In the genomic region with DNA sequence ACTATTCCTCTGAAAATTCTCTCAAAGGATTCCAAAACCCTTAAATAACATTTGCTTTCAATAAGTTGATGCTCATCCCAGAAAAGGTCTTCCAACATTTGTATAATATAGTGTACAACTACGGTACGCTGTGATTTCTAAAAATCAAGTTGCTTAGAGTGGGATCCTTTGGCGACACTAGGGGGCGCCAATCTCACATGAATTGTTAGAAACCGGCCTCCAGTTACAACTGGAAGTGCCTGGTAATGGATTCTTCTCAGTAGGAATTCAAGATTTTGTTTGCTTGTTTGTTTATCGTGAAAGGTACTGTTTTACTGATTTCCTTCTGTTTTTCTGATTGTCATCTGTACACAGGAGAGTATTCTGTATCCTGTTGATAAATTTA, we compare ENCODE assay signal across 9 mouse cellular contexts. TPM values are rescaled to one million over a fixed set of nuclear protein-coding genes. Genes with fewer than 3 reads are reported as not detected.
DNase-seq lines count a peak whose midpoint lies in the region; ATAC-seq and TF ChIP-seq lines count a peak whose summit lies in the region.
"Had no signal": no experiment of that assay in that cellular context is flagged by ENCODE, and none has a peak within 500 bp of the region (broad histone marks: within the 10 kb centered on the region; RNA-seq: fewer than 3 reads in every experiment).

No protein-coding gene starts in this region.

- H3K79me2 ChIP-seq in CH12.LX (replicated peaks; ENCODE audit: control insufficient read depth, extremely low read depth, insufficient read depth, poor library complexity, severe bottlenecking): no peaks in the 10 kb centered on the region

- in situ Hi-C loops in CH12.LX (cut with MboI; ENCODE audit: low pct_ligation_motif_present, low pct_unique_long_range_greater_than_20kb, low sequenced_read_pairs): loop anchor here (5.0 to 25.0 kb wide), 3 partner anchors 56 to 759 kb away; a partner anchor contains a TSS

- no peaks in the 10 kb centered on the region for H3K27me3 ChIP-seq in CH12.LX (replicated peaks)
- H3K27me3 ChIP-seq in heart, embryonic 10.5 days (ENCODE audit: insufficient read depth, poor library complexity, severe bottlenecking): no peaks in the 10 kb centered on the region
- H3K27me3 ChIP-seq in liver, embryonic 14.5 days (ENCODE audit: control insufficient read depth, insufficient read depth, low read length): no peaks in the 10 kb centered on the region
- no peaks in the 10 kb centered on the region for H3K27me3 ChIP-seq in neural tube, embryonic 15.5 days (replicated peaks)
- H3K27me3 ChIP-seq: heart, embryonic 15.5 days had no signal

- no peak overlapping the region for H3K27ac ChIP-seq in CH12.LX (ENCODE audit: insufficient read depth, low read depth)
- H3K27ac ChIP-seq in heart, embryonic 10.5 days: no peak overlapping the region
- no peak overlapping the region for H3K27ac ChIP-seq in liver, embryonic 14.5 days
- no peak overlapping the region for H3K27ac ChIP-seq in neural tube, embryonic 15.5 days (replicated peaks)
- H3K27ac ChIP-seq: heart, embryonic 15.5 days had no signal

- H3K9ac ChIP-seq in CH12.LX (ENCODE audit: insufficient read depth, low read depth): no peak overlapping the region; the same call in 1 of the 2 replicates
- no peak overlapping the region for H3K9ac ChIP-seq in liver, embryonic 14.5 days (replicated peaks)
- H3K9ac ChIP-seq in neural tube, embryonic 15.5 days (replicated peaks): no peak overlapping the region
- H3K9ac ChIP-seq: heart, embryonic 15.5 days had no signal

- dilution Hi-C loops in CH12.LX (cut with MboI; ENCODE audit: extremely low pct_ligation_motif_present, extremely low pct_unique_long_range_greater_than_20kb, low sequenced_read_pairs): no loop called here

- peak; percentile 100 for TF ChIP-seq RAD21 in CH12.LX (IDR thresholded peaks at IDR 0.05; ENCODE audit: low read depth, low read length)

- 17% methylated on average over 6 of the region's 6 CpGs for WGBS in heart, embryonic 10.5 days
- WGBS in liver, embryonic 14.5 days (ENCODE audit: insufficient replicate concordance): 16% methylated on average over 6 of the region's 6 CpGs
- WGBS in neural tube, embryonic 15.5 days: 8% methylated on average over 6 of the region's 6 CpGs

- no peak for ATAC-seq in liver, embryonic 14.5 days (ENCODE audit: insufficient read depth)
- peak; percentile 74; the same call in 1 of the 2 replicates for ATAC-seq in neural tube, embryonic 15.5 days (ENCODE audit: low FRiP score)

- TF ChIP-seq CTCF in CH12.LX (conservative IDR thresholded peaks at IDR 0.05 in 1 of 2, IDR thresholded peaks at IDR 0.05 in 1 of 2; ENCODE audit: low read depth in 2 of 2, low read length in 2 of 2): peak; percentile 85 to 97
- TF ChIP-seq CTCF in liver, embryonic 14.5 days (IDR thresholded peaks at IDR 0.05; ENCODE audit: low read depth): peak; percentile 67

- no peak for TF ChIP-seq POLR2A in CH12.LX (IDR thresholded peaks at IDR 0.05; ENCODE audit: low read depth, low read length)

- H3K36me3 ChIP-seq in CH12.LX (replicated peaks in 1 of 2; ENCODE audit: control insufficient read depth in 1 of 2, insufficient read depth in 1 of 2, low read length in 1 of 2): no peaks in the 10 kb centered on the region
- no peaks in the 10 kb centered on the region for H3K36me3 ChIP-seq in heart, embryonic 10.5 days
- no peaks in the 10 kb centered on the region for H3K36me3 ChIP-seq in liver, embryonic 14.5 days (replicated peaks; ENCODE audit: control insufficient read depth, insufficient read depth, low read depth)
- no peaks in the 10 kb centered on the region for H3K36me3 ChIP-seq in neural tube, embryonic 15.5 days
- H3K36me3 ChIP-seq: heart, embryonic 15.5 days had no signal

- peak; percentile 85 for DNase-seq in CH12.LX (ENCODE audit: extremely low read depth)
- DNase-seq in adrenal gland, adult 2 months: peak; percentile 64
- DNase-seq in embryo, embryonic 10.5 days (ENCODE audit: low spot score): peak; percentile 90
- DNase-seq in heart, embryonic 10.5 days (ENCODE audit: low spot score): peak; percentile 79
- DNase-seq in kidney, postnatal 10 days: peak; percentile 87
- DNase-seq in liver, embryonic 14.5 days (ENCODE audit: low read depth in 3 of 3, low spot score in 3 of 3): peak; percentile 30 to 31 (median 31)
- DNase-seq in urinary bladder, adult 2 months (ENCODE audit: low spot score): peak; percentile 26

- H3K4me2 ChIP-seq in CH12.LX (ENCODE audit: insufficient read depth, low read depth, poor library complexity, severe bottlenecking): no peak overlapping the region
- no peak overlapping the region for H3K4me2 ChIP-seq in liver, embryonic 14.5 days (ENCODE audit: low read depth)
- H3K4me2 ChIP-seq in neural tube, embryonic 15.5 days: no peak overlapping the region
- H3K4me2 ChIP-seq: heart, embryonic 15.5 days had no signal

- H3K9me3 ChIP-seq in CH12.LX (replicated peaks; ENCODE audit: low read length): no peaks in the 10 kb centered on the region
- H3K9me3 ChIP-seq in heart, embryonic 10.5 days: no peaks in the 10 kb centered on the region
- H3K9me3 ChIP-seq in liver, embryonic 14.5 days (ENCODE audit: control insufficient read depth, low read length): no peaks in the 10 kb centered on the region
- H3K9me3 ChIP-seq in neural tube, embryonic 15.5 days (replicated peaks): no peaks in the 10 kb centered on the region
- H3K9me3 ChIP-seq: heart, embryonic 15.5 days had no signal

- TF ChIP-seq EP300 in CH12.LX (IDR thresholded peaks at IDR 0.05; ENCODE audit: low read length): no peak
- TF ChIP-seq EP300 in liver, embryonic 14.5 days (IDR thresholded peaks at IDR 0.05; ENCODE audit: low read depth): no peak

- peak overlapping the region in 1 of 3 experiments; percentile 27 for H3K4me3 ChIP-seq in CH12.LX (replicated peaks in 1 of 3; ENCODE audit: low read depth in 2 of 3, low read length in 2 of 3, poor library complexity in 1 of 3)
- no peak overlapping the region for H3K4me3 ChIP-seq in heart, embryonic 10.5 days
- no peak overlapping the region for H3K4me3 ChIP-seq in liver, embryonic 14.5 days (ENCODE audit: insufficient read depth in 1 of 2, low read depth in 2 of 2, low read length in 2 of 2)
- H3K4me3 ChIP-seq in neural tube, embryonic 15.5 days (replicated peaks): no peak overlapping the region
- H3K4me3 ChIP-seq: heart, embryonic 15.5 days had no signal

- peaks cover 0 to 2% of the 10 kb centered on the region in 2 experiments; a peak in 2 of 4 replicates for H3K4me1 ChIP-seq in CH12.LX (ENCODE audit: control insufficient read depth in 1 of 2, insufficient read depth in 2 of 2)
- no peaks in the 10 kb centered on the region for H3K4me1 ChIP-seq in heart, embryonic 10.5 days
- no peaks in the 10 kb centered on the region for H3K4me1 ChIP-seq in liver, embryonic 14.5 days (replicated peaks; ENCODE audit: control insufficient read depth in 2 of 2, insufficient read depth in 2 of 2, low read length in 1 of 2)
- H3K4me1 ChIP-seq in neural tube, embryonic 15.5 days: peaks cover 7% of the 10 kb centered on the region
- H3K4me1 ChIP-seq: heart, embryonic 15.5 days had no signal

TF ChIP-seq in CH12.LX, 34 proteins besides CTCF, POLR2A, EP300 and RAD21 (continues in another document):
- peak; percentile 91 for TF ChIP-seq SMC3 (IDR thresholded peaks at IDR 0.05; ENCODE audit: low read depth, low read length)
- TF ChIP-seq ZC3H11A (IDR thresholded peaks at IDR 0.05; ENCODE audit: low read depth, low read length): peak; percentile 88
- no peak for TF ChIP-seq CHD1 (IDR thresholded peaks at IDR 0.05; ENCODE audit: low read depth, low read length)
- 0 out of 2 replicates have a peak, but pooled peaks have one; percentile 30 for TF ChIP-seq IRF4 (IDR thresholded peaks at IDR 0.05; ENCODE audit: low read depth, low read length)
- no peak for TF ChIP-seq ELF1 (IDR thresholded peaks at IDR 0.05; ENCODE audit: low read depth, low read length)
- 0 out of 2 replicates have a peak, but pooled peaks have one; percentile 19 for TF ChIP-seq TCF12 (IDR thresholded peaks at IDR 0.05; ENCODE audit: low read depth, low read length)
- peak; percentile 13; the same call in 1 of the 2 replicates for TF ChIP-seq JUND (conservative IDR thresholded peaks at IDR 0.05; ENCODE audit: low read depth, low read length)
- TF ChIP-seq PAX5 (IDR thresholded peaks at IDR 0.05; ENCODE audit: low read length): no peak

RNA-seq across cellular contexts. Expression of a gene that starts 13.7 kb away (rescaled TPM):
- total RNA-seq in CH12.LX (2012; rRNA removed): not detected in 2 replicates
- not detected in 2 replicates for total RNA-seq in CH12.LX (2014; rRNA removed)
- polyA plus RNA-seq in CH12.LX (2012; ENCODE audit: insufficient read length, low read depth): not detected in 2 replicates
- total RNA-seq in adrenal gland, adult 2 months (2021): not detected
- polyA plus RNA-seq in adrenal gland, adult 2 months (2012; rRNA removed): not detected in 2 replicates
- polyA plus RNA-seq in heart, embryonic 10.5 days (2016; fragmentation: Nextera tagmentation; extraction: Ambion mirVana): not detected in 2 replicates
- not detected in 2 replicates for polyA plus RNA-seq in liver, embryonic 14.5 days (2012; rRNA removed)
- polyA plus RNA-seq in liver, embryonic 14.5 days (2014; fragmentation: Nextera tagmentation; extraction: Ambion mirVana): not detected in 2 replicates
- polyA plus RNA-seq in neural tube, embryonic 15.5 days (2015; fragmentation: Nextera tagmentation; extraction: Ambion mirVana): not detected in 2 replicates
- polyA plus RNA-seq in urinary bladder, adult 2 months (2012; rRNA removed): not detected in 2 replicates
- polyA plus RNA-seq: heart, embryonic 15.5 days had no signal

RNA-seq across cellular contexts. Expression of a gene that starts 50.7 kb away (rescaled TPM):
- total RNA-seq in CH12.LX (2012; rRNA removed) (53.6 and 59.0 TPM in 2 replicates), CH12.LX (2014; rRNA removed) (43.2 and 47.3 TPM in 2 replicates)
- polyA plus RNA-seq in CH12.LX (2012; ENCODE audit: insufficient read length, low read depth): 90.7 and 102 TPM in 2 replicates
- 10 to 100 TPM; 18.9 to 24.9 TPM for total RNA-seq in adrenal gland, adult 2 months (2021)
- polyA plus RNA-seq in adrenal gland, adult 2 months (2012; rRNA removed): 2.3 and 4.5 TPM in 2 replicates
- 35.8 and 40.0 TPM in 2 replicates for polyA plus RNA-seq in heart, embryonic 10.5 days (2016; fragmentation: Nextera tagmentation; extraction: Ambion mirVana)
- 3.9 and 7.6 TPM in 2 replicates for polyA plus RNA-seq in liver, embryonic 14.5 days (2012; rRNA removed)
- 15.3 and 15.8 TPM in 2 replicates for polyA plus RNA-seq in liver, embryonic 14.5 days (2014; fragmentation: Nextera tagmentation; extraction: Ambion mirVana)
- polyA plus RNA-seq in neural tube, embryonic 15.5 days (2015; fragmentation: Nextera tagmentation; extraction: Ambion mirVana): 15.4 and 19.9 TPM in 2 replicates
- 17.1 and 21.9 TPM in 2 replicates for polyA plus RNA-seq in urinary bladder, adult 2 months (2012; rRNA removed)

RNA-seq across cellular contexts. Expression of a gene that starts 57.1 kb away (rescaled TPM):
- total RNA-seq in CH12.LX (2012; rRNA removed): not detected in 2 replicates
- total RNA-seq in CH12.LX (2014; rRNA removed): not detected in 2 replicates
- polyA plus RNA-seq in CH12.LX (2012; ENCODE audit: insufficient read length, low read depth): not detected in 2 replicates
- total RNA-seq in adrenal gland, adult 2 months (2021): not detected
- polyA plus RNA-seq in adrenal gland, adult 2 months (2012; rRNA removed): not detected in 2 replicates
- not detected in 2 replicates for polyA plus RNA-seq in heart, embryonic 10.5 days (2016; fragmentation: Nextera tagmentation; extraction: Ambion mirVana)
- polyA plus RNA-seq in liver, embryonic 14.5 days (2012; rRNA removed): not detected in 2 replicates
- not detected in 2 replicates for polyA plus RNA-seq in liver, embryonic 14.5 days (2014; fragmentation: Nextera tagmentation; extraction: Ambion mirVana)
- not detected in 2 replicates for polyA plus RNA-seq in neural tube, embryonic 15.5 days (2015; fragmentation: Nextera tagmentation; extraction: Ambion mirVana)
- polyA plus RNA-seq in urinary bladder, adult 2 months (2012; rRNA removed): not detected in 2 replicates
- polyA plus RNA-seq: heart, embryonic 15.5 days had no signal

Comparison
In these comparisons a context has a peak if more than half of its experiments do, and no peak if none do; other contexts are left out.
1. DNase-seq: peak in every context shown above with its lines; median percentile 90 in embryo, embryonic 10.5 days; 87 in kidney, postnatal 10 days; 85 in CH12.LX; 79 in heart, embryonic 10.5 days; 64 in adrenal gland, adult 2 months; 31 in liver, embryonic 14.5 days; 26 in urinary bladder, adult 2 months.